Mouse (Mus musculus): ENCODE results near the gene Arhgef38. TPM values are rescaled to one million over a fixed set of nuclear protein-coding genes. Genes with fewer than 3 reads are reported as not detected.

Arhgef38 gene
- polyA plus RNA-seq (2012; rRNA removed): 1.4 and 3.7 TPM in 2 replicates

GRCm38 (mm10) chr3:133234821-133235295, at the start of gene Arhgef38:
Arhgef38 (minus strand) TSS chr3:133234949.
- WGBS: 19% methylated on average over 12 of the region's 12 CpGs
- DNase-seq (ENCODE audit: low read depth, low spot score): peak; percentile 86

- peak; percentile 44 for DNase-seq (ENCODE audit: low read depth, low spot score)
- WGBS: 16% methylated on average over 3 of the region's 3 CpGs
Observed at GRCm38 (mm10) chr3:133271887-133272286, 37.1 kb upstream of the Arhgef38 start.

GRCm38 (mm10) chr3:133258860-133259259, 24.1 kb upstream of the Arhgef38 start:
- 96% methylated on average over 2 of the region's 2 CpGs for WGBS
- DNase-seq (ENCODE audit: low read depth, low spot score): no peak

GRCm38 (mm10) chr3:133255842-133256241, 21.1 kb upstream of the Arhgef38 start:
- WGBS: 34% methylated on average over 4 of the region's 4 CpGs
- no peak for DNase-seq (ENCODE audit: low read depth, low spot score)

GRCm38 (mm10) chr3:133244027-133244426, 9.3 kb upstream of the Arhgef38 start:
- WGBS: 88% methylated on average over 9 of the region's 9 CpGs
- DNase-seq (ENCODE audit: low read depth, low spot score): no peak

- DNase-seq (ENCODE audit: low read depth, low spot score): no peak
- WGBS: 53% methylated on average over 1 of the region's 1 CpGs
Observed at GRCm38 (mm10) chr3:133241916-133242315, 7.2 kb upstream of the Arhgef38 start.

GRCm38 (mm10) chr3:133233993-133234392, 756 bp downstream of the Arhgef38 start:
- WGBS: 26% methylated on average over 9 of the region's 9 CpGs
- DNase-seq (ENCODE audit: low read depth, low spot score): no peak

- no peak for DNase-seq (ENCODE audit: low read depth, low spot score)
- 17% methylated on average over 2 of the region's 2 CpGs for WGBS
Observed at GRCm38 (mm10) chr3:133230427-133230826, 4.3 kb downstream of the Arhgef38 start.

- DNase-seq (ENCODE audit: low read depth, low spot score): no peak
Observed at GRCm38 (mm10) chr3:133229594-133229993, 5.2 kb downstream of the Arhgef38 start.

GRCm38 (mm10) chr3:133227258-133228012, 7.3 kb downstream of the Arhgef38 start:
- DNase-seq (ENCODE audit: low read depth, low spot score): no peak
- 26% methylated on average over 19 of the region's 19 CpGs for WGBS

- DNase-seq (ENCODE audit: low read depth, low spot score): no peak
- 41% methylated on average over 7 of the region's 7 CpGs for WGBS
Observed at GRCm38 (mm10) chr3:133218501-133218900, 16.2 kb downstream of the Arhgef38 start.

GRCm38 (mm10) chr3:133215198-133215819, 19.4 kb downstream of the Arhgef38 start:
- WGBS: 87% methylated on average over 5 of the region's 5 CpGs
- DNase-seq (ENCODE audit: low read depth, low spot score): no peak

- 64% methylated on average over 3 of the region's 3 CpGs for WGBS
- DNase-seq (ENCODE audit: low read depth, low spot score): no peak
Observed at GRCm38 (mm10) chr3:133213434-133214114, 21.2 kb downstream of the Arhgef38 start.

GRCm38 (mm10) chr3:133211324-133211723, 23.4 kb downstream of the Arhgef38 start:
- WGBS: 29% methylated on average over 3 of the region's 3 CpGs
- DNase-seq (ENCODE audit: low read depth, low spot score): peak; percentile 81

GRCm38 (mm10) chr3:133203713-133204112, 31.0 kb downstream of the Arhgef38 start:
- 66% methylated on average over 2 of the region's 2 CpGs for WGBS
- DNase-seq (ENCODE audit: low read depth, low spot score): no peak

- DNase-seq (ENCODE audit: low read depth, low spot score): no peak
- WGBS: 94% methylated on average over 13 of the region's 13 CpGs
Observed at GRCm38 (mm10) chr3:133202171-133202570, 32.6 kb downstream of the Arhgef38 start.

GRCm38 (mm10) chr3:133188930-133189329, 45.8 kb downstream of the Arhgef38 start:
- DNase-seq (ENCODE audit: low read depth, low spot score): no peak
- 80% methylated on average over 3 of the region's 3 CpGs for WGBS

GRCm38 (mm10) chr3:133187524-133187923, 47.2 kb downstream of the Arhgef38 start:
- DNase-seq (ENCODE audit: low read depth, low spot score): no peak
- 51% methylated on average over 3 of the region's 3 CpGs for WGBS

GRCm38 (mm10) chr3:133176033-133176750, 58.6 kb downstream of the Arhgef38 start:
- peak; percentile 61 for DNase-seq (ENCODE audit: low read depth, low spot score)
- 22% methylated on average over 12 of the region's 12 CpGs for WGBS

- DNase-seq (ENCODE audit: low read depth, low spot score): no peak
- 92% methylated on average over 4 of the region's 4 CpGs for WGBS
Observed at GRCm38 (mm10) chr3:133172291-133172690, 62.5 kb downstream of the Arhgef38 start.
